Mouse (Mus musculus): ENCODE measurements around the gene Azin2. TPM values are rescaled to one million over a fixed set of nuclear protein-coding genes. Genes with fewer than 3 reads are reported as not detected.

Gene Azin2
- total RNA-seq, 4 experiments from 2014 or later, result 2.5 to 5.5 (median 3.2) TPM

Other genes starting within 250 kb of the Azin2 start
- under 1 TPM in 2 of 4 experiments, not detected in 2; 0.09 to 0.11 TPM for gene A3galt2, start 207.1 kb downstream of the Azin2 start, total RNA-seq (2022)
- 10 to 100 TPM; 10.1 to 13.3 (median 12.3) TPM for gene Zfp362, start 156.4 kb downstream of the Azin2 start, total RNA-seq (2022)
- gene Trim62, start 78.9 kb downstream of the Azin2 start, total RNA-seq (2022), result 1 to 10 TPM in 3 of 4 experiments, under 1 TPM in 1; 0.97 to 1.1 (median 1.0) TPM
- 10 to 100 TPM; 58.0 to 66.2 (median 62.3) TPM for gene Ak2, start 29.5 kb upstream of the Azin2 start, total RNA-seq (2022)
- gene Rnf19b, start 95.8 kb upstream of the Azin2 start, total RNA-seq (2022), result 10 to 100 TPM; 26.0 to 30.0 (median 27.7) TPM
- not detected for gene Tmem54, start 143.1 kb upstream of the Azin2 start, total RNA-seq (2022)
- under 1 TPM in 3 of 4 experiments, not detected in 1; 0.22 to 0.44 (median 0.33) TPM for gene Hpca, start 159.6 kb upstream of the Azin2 start, total RNA-seq (2022)
- 100 to 1,000 TPM; 334 to 410 (median 360) TPM for gene Fndc5, start 174.6 kb upstream of the Azin2 start, total RNA-seq (2022)
- 10 to 100 TPM in 3 of 4 experiments, 1 to 10 TPM in 1; 8.2 to 15.2 (median 12.1) TPM for gene S100pbp, start 227.3 kb upstream of the Azin2 start, total RNA-seq (2022)
- 10 to 100 TPM; 24.9 to 35.0 (median 29.2) TPM for gene Yars, start 227.3 kb upstream of the Azin2 start, total RNA-seq (2022)

Data from heart, adult 8-10 months (tissue).